Mouse (Mus musculus) lung, postnatal 14 days (tissue): ENCODE results near the gene Smarcd3.

Experiments
- DNase-seq: peaks from one replicate; pipeline ENCODE4 v3.0.0; 2021

Gene Smarcd3

DNA sequence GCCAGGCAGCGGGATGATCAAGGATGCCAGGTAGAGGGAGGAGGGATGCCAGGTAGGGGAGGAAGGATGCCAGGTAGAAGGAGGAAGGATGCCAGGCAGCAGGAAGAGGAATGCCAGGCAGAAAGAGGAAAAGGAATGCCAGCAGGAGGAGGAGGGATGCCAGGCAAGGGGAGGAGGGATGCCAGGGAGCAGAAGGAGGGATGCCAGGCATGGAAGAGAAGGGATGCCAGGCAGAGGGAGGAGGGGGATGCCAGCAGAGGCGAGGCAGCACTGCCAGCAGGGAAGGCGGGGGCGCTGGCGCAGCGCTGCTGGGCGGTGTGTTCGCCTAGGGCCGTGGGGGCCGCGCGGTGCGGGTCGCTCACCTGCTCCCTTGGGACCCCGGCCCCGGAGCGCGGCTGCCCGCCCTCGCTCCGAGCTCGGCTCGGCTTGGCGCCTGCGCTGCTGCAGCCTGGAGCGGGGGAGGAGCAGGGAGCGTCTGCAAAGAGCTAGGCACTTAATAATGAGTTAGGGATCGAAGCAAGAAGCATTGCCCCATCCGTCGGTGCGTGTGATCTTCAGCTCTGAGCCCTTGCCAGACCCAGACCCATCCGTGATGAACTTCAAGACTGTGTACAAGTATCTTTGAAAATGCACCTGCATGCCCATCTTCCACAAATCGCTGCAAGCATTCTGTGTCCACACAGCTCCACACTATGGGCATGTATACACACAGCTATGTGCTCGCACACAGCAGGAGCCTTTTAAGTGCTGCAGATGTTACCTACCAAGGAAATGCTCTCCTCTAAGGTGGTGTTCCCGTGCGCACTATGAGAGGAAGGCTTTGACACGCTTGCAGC is at the start of gene Smarcd3:
Gene Smarcd3 (minus strand): TSS at position 426 of the 836 bp plus-strand sequence.
- DNase-seq: no peak

DNA sequence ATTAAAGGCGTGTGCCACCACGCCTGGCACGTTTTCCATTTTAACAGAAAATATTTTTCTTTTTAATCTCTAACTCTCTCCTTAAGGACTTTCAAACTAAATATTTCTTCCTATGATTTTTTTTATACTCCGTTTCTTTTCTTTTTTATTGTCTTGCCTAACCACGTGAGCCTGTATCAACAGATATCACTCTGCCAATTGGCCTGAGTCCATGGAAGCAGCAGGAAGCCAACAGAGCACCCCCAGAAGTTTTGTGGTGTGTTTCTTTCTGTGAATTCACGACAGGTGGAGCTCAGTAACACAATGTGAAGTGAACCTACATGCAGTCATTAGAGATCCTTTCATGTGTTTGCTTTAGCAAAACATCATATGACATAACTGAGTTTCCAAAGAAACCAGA is 37.2 kb upstream of the Smarcd3 start:
- DNase-seq: no peak

DNA sequence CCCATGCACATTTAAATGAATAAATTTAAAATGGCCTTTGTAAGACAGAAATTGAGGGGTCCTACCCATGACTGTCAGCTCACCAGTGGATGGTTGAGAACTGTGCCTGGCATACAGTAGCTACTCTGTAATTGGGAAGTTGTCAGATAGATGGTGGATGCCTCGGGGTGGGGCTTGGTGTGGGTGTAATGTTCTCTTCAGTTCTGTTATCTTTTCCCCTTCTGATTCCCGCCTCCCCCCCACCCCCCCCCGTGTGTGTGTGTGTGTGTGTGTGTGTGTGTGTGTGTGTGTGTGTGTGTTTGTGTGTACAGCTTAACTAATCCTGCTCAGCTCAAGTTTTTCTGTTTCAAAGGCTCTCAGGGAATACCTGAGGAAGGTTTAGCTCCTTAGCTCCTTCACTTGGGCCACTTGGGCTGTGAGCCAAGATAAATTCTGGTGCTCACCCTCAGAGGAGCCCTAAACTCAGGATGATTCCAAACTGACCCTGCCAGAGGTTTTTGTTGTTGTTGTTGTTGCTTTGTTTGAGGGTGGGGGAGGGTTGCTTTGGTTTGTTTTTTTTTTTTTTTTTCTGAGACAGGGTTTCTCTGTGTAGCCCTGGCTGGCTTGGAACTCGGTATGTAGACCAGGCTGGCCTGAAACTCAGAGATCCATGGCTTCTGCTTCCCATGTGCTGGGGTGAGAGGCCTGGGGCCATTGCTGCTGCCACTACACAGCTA is 35.7 kb upstream of the Smarcd3 start:
- no peak for DNase-seq

DNA sequence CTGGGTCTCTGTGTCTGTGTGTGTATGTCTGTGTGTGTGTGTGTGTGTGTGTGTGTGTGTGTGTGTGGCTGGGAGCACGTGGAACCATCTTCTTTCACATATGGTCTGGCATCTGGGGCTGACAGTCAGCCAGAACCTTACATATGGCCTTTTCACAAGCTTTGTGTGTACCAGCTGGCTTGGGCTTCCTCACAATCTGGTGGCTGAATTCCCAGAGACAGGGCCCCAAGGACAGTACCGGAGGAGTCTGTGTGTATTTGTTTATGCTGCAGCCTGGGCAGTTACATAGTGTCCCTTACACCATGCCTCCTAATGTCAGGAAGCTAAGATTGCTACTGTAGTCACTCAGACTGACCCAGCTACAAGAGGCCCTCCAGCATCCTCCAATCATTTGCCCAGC is 32.9 kb upstream of the Smarcd3 start:
- no peak for DNase-seq

DNA sequence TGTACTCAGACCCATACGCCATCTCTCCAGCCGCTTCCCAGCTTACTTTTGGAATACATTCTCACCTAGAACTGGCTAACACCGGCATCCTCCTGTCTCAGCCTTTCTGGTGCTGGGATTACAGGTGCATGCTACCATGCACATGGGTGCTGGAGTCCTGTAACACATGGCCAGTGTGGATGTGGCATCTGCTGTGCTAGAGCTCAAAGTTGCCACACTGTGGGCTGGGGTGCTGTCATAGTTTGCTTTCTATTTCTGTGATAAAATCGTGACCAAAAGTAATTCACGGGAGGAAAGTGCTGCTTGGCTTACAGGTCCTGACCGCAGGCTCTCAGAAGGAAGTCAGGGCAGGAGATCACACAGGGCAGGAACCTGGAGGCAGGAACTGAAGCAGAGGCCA is 30.3 kb upstream of the Smarcd3 start:
- no peak for DNase-seq

DNA sequence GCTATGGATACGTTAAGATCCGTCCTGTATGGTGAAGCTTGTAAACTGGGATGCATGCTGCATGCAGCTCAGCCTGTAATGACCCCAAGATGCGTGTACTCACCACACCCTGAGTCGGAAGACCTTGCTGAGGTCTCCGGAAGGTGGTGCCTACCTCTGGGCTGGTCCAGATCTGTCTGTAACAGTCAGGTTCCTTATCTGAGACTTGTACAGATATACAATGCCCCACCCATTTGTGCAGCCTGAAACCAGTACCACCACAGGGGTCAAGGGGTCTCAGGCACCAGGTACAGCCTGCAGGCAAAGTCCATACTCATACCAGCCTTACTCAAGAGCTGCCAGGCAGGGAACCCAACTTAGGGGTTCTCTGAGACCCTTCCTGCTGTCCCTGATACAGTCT is 28.6 kb upstream of the Smarcd3 start:
- no peak for DNase-seq

DNA sequence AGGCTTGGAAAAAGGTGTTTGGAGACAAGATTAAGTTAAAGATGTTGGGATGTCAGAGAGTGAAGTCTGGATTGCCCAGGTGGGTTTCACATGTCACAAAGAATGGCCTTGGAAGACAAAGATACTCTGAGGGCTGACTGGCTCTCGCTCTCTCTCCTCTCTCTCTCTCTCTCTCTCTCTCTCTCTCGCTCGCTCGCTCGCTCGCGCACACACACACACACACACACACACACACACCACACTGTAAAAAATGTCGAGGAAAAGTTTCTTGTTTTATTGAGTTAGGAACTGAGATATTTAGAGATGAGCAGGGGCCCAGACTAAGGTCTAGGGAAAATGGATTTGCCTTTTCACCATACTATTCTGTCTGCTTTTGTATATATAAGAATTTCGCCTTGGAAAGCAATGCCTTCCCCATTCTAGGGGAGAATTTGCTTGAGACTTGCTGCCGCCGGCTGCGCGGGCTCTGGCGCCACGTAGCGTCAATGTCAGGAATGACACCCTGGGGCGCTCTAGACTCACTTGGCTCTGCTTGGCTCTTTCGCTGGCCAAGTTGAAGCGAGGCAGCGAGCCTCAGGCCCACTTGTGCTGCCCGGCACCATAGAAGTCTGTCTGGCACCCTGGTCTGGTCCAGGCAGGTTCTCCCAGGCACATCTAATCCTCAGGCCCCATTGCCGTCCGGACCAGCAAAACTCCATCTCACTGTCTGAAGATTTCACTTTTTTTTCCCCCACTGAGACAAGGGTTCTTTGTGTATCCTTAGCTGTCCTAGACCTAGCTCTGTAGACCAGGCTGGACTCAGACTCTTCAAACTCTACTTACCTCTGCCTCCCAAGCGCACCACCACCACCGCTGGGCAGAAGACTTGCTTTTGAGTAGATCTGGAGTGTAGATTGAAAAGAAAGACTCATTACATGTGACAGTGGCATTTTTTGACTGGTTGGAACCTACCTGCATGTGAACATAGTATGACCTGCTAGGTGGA is 27.8 kb upstream of the Smarcd3 start:
- peak; percentile 89 for DNase-seq

DNA sequence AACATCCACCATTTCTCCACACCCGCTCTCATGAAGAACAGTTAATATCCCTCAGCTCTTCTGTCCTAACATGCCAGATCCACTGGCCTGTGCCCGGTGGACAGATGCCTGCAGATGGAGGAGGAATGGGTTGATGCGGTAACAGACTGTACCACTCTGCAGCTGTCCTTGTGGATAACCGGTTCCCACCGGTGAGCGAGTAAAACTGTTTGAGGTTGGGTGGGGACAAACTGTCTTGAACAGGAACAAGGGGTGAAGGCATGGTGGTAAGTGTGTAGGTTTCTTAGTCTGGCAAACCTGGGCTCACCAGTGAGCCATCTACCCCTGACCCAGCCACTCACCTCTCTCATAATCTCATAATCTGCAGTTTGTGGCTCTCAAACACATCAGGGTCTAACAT is 27.1 kb upstream of the Smarcd3 start:
- no peak for DNase-seq

DNA sequence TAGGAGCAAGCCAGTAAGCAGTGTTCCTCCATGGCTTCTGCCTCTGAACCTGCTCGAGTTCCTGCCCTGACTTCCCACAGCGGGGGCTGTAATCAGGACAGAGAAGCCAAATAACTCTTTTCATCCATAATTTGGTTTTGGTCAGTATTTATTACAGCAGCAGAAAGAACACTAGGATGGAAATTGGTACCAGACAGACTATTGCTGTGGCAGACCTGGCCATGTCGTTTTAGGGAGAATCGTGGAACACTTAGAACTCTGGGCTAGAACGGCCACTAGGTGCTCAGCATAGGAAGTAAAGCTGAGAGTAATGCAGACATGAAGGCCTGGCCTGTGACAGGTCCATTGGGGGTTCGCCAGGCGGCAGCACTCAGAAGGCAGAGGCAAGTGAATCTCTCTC is 25.5 kb upstream of the Smarcd3 start:
- DNase-seq: no peak

DNA sequence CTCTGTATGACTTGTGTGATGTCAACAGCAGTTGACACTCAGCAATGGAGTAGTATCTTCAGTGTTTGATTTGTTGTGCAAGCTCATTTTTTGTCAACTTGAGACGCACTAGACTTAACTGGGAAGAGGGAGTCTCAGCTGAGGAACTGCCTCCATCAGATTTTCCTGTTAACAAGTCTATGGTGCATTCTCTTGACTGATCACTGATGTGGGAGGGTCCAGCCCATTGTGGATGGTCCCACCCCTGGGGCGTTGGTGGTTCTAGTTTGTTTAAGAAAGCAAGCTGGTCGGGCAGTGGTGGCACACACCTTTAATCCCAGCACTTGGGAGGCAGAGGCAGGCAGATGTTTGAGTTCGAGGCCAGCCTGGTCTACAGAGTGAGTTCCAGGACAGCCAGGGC is 25.0 kb upstream of the Smarcd3 start:
- no peak for DNase-seq

DNA sequence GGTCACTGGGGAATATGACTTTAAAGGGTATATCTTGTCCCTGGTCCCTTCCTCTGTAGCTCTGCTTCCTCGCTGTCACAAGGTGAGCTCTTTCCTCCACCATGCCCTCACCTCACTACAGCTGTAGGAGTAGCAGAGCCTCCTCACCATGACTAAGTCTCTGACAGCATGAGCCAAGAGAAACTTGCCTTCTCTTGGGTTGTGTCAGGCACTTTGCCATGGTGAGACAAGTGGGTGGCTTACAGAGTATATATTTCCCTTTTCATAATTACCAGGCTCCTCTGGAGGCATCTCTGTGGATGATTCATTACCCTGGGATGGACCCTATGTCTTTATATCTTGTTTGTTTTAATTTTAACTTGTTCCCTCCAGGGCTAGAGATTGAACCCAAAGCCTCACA is 21.2 kb upstream of the Smarcd3 start:
- DNase-seq: no peak

DNA sequence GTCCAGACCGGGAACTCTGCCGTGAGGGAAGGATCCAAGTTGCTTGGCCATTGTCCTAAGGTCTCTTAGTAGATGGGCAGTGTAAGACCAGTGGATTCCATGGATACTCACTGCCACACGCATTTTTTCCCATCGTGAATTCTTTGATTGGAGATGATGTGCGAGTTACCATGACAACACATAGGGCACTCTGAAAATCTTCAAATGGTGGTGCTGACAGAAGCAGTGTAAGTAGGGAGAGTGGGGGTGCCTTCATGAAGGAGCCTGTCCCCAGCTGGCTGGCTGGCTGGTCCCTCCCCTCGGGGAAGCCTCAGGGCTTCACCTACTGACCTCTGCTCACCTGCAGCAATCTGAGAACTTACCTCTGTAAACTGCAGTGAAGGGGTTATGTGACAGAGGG is 14.9 kb upstream of the Smarcd3 start:
- no peak for DNase-seq

DNA sequence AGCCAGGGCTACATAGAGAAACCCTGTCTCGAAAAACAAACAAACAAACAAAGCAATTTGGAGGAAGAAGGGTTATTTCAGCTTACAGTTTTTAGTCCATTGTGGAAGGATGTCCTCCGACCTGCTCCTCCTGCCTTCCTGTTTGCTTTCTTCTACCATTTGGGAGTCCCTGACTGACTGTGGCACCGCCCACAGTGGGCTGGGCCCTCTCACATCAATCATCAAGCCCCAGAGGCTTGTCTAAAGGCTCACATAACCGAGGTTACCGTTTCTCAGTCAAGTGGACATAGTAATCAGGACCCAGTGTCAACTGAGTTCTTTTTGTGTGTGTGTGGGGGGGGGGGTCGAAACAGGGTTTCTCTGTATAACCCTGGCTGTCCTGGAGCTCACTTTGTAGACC is 13.9 kb upstream of the Smarcd3 start:
- DNase-seq: no peak

DNA sequence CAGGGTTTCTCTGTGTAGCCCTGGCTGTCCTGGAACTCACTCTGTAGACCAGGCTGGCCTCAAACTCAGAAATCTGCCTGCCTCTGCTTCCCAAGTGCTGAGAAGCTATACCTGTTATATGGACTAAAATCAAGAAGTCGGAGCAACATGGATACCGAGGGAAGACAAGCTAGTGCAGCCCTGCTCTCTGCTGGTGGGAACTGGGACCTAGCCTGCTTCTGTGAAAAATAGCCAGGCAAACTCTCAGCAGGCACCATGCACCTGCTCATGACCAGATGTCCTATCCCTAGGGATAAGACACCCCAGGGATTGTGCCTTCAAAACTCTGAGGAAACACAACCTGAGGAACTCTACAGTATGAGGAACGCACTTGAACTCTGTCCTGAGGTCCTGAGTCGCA is 12.8 kb upstream of the Smarcd3 start:
- DNase-seq: no peak

DNA sequence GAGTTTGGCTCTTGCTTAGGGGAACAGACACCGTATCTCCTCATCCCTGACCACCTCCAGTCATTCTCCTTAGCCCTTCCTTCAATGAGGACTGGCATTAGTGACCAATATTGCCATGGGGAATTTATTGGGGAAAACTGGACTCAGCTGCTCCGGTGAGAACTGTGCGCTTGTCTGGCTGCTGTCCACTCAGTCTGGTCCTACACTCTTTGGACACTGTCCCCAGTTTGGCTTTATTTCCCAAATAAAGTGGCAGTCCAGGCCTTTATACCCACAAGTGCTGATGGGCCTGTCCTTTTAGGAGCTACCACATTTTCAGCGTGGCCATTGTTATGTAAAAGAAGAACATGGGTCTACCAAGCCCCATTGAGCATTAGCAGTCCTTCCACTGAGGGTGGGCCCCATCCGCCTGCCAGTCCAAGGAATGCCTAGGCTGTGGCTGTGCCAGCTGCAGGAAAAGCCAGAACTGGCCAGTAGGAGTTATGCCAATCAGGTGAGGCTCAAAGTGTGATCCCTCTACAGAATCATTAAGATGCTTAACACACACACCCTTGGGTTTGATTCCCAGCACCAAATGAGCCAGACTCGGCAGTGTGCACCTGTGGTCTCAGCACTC is 11.4 kb upstream of the Smarcd3 start:
- DNase-seq: no peak

DNA sequence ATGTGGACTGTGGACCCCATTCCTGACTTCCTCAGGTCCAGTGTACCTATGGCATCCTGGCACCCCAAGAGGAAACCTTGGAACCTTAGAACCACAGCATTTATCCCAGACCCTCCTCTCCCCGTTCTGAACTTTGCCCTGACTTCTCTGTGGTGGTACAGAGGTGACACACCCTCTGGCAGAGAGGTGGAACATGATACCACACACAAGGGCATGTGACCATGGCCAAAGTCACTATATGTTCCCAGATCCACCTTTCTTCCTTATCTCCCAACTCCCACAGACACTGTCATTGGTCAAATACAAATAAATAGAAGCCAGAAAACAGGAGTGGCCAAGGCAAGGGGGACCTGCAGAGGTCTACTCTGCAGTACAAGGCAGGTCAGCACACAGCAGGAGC is 10.9 kb upstream of the Smarcd3 start:
- DNase-seq: no peak

DNA sequence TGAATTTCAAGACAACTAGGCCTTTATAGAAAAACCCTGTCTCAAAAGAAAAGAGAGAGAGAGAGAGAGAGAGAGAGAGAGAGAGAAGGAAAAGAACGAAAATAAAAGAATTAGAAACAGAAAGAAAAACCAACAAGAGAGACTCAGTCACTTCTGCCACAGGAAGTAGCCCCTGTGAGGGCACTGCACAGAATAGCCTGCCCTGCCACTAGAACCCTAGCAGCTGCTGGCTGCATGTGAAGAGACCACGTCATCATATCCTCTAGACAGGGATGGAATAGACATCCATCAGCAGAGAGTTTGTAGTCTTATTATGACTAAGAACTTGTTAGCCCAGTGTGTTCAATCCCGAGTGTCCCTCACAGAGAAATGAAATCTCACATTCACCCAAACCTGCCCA is 5.5 kb upstream of the Smarcd3 start:
- no peak for DNase-seq

DNA sequence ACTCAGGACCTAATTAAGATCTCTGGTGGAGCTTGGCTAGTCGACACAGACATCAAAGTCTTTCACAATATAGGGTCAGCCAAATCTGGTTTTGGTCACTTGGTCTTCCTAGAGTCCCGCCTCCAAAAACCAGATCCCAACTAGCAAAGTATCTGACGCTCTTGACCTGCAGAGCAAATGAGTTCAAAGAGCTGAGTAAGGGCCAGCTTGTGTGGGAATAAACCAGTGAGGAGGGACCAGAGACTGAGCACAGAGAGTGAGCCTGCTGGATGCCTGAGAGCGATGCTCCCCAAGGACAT is 560 bp upstream of the Smarcd3 start:
- DNase-seq: no peak

DNA sequence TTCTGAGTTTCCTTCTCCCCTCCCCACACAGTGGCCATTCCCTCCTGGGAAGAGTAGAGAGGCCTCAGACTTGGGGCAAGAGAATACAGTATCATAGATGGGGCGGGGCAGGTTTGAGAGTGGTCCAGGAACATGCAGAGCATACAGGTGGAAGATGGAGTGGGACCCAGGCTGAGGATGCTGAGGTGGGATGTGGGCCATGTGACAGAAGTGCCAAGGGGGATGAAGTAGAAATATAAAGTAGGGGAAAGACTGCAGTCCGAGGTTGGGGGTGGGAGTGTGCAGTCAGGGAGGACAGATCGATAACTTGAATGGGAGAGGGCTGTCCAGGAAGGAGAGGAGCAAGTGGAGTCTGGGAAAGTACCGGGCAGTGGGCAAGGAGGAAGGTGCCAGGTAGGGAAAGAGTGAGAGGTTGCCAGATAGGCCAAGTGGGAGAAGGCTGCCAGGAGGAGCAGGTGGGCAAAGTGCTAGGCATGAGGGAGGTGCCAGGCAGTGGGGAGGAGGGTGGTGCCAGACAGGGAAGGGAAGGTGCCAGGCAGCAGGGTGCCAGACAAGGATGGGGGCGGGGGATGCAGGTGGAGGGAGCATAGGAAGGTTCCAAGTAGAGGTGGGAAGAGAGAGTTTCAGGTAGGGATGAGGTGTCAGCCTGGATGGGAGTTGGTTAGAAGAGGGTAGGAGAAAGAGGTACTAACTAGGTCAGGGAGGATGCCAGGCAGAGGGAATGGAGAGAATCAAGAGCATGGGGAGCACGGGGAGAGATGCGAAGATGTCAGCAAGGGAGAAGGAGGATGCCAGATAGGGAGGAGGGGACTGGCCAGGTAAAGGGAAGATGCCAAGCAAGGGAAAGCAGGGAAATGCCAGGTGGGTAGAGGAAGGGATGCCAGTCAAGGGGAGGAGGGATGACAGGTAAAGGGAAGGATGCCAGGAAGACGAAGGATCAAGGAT is 898 bp downstream of the Smarcd3 start:
- no peak for DNase-seq

DNA sequence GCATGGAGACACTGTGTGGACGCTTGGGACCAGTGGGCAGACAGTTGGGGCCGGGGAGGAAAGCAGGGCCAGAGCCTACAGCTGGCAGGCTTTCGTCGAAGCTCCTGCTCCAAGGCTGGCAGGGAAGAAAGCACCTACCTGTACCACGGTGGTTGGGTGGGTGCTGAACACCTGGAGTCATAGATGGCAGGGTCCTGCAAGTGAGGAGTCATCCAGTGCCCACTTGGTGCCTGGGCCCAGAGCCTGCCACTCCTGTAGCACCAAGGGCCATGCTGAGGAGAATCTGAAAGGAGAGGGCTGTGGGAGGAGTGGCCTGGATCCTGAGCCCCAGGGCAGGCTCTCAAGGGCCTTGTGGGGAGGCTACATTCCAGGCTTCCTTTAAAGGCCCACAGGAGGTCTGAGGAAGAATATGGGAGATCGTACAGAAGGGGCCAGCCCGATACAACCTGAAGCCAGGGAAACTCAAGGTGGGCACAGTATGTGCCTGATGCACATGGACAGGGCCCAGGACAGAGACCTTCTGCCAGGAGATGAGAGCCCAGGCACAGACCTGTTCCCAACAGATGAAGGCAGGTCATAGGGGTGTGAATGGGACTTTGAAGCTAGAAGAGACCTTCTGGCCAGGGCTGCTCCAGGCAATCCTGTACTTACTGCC is 1.7 kb downstream of the Smarcd3 start:
- no peak for DNase-seq

DNA sequence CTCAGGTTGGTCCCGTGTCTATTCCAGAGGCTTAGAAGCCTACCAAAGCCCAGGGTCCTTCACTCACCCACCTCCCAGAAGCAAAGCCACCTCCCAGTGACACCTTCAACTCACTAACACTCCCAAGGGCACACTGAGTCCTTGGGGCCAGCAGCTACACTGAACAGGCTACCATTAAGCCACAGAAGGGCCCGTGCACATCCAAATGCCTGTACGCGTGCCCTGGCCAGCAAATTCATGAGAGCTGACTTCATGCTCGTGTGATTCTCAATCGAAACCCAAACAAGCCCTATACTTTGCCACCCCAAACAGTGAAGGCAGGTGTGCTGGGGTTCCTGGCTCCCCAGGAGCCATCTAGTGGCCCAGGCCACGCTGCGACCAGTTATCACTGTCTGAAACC is 3.6 kb downstream of the Smarcd3 start:
- no peak for DNase-seq
